Mouse (Mus musculus): ENCODE results near the gene Elavl2. TPM values are rescaled to one million over a fixed set of nuclear protein-coding genes. Genes with fewer than 3 reads are reported as not detected.
A peak's percentile ranks its signal among the peaks of the same experiment; 100 is the strongest.

The Elavl2 gene
- polyA plus RNA-seq (2015; fragmentation: Nextera tagmentation; extraction: Ambion mirVana) = 1.0 and 2.0 TPM in 2 replicates

GRCm38 (mm10) chr4:91400423-91400822 is at the start of gene Elavl2:
Gene Elavl2, minus strand, starts transcription at chr4:91400785.
- no peak within 1 kb of the TSS for H3K27ac ChIP-seq
- peaks cover 8% of the 10 kb centered on the region for H3K4me1 ChIP-seq
- H3K27me3 ChIP-seq = peaks cover 26% of the 10 kb centered on the region
- H3K9ac ChIP-seq = no peak within 1 kb of the TSS
- WGBS = 1% methylated on average over 28 of the region's 28 CpGs
- H3K4me2 ChIP-seq = peak within 1 kb of the TSS; percentile 44
- H3K4me3 ChIP-seq = peak within 1 kb of the TSS; percentile 19
- H3K36me3 ChIP-seq = no peaks in the 10 kb centered on the region
- no peak for ATAC-seq (ENCODE audit: insufficient number of reproducible peaks, low FRiP score, low TSS enrichment, low read depth)
- H3K9me3 ChIP-seq = no peaks in the 10 kb centered on the region

- H3K9ac ChIP-seq = no peak overlapping the region
- ATAC-seq (ENCODE audit: insufficient number of reproducible peaks, low FRiP score, low TSS enrichment, low read depth) = no peak
- no peaks in the 10 kb centered on the region for H3K27me3 ChIP-seq
- WGBS = 53% methylated on average over 2 of the region's 2 CpGs
- no peak overlapping the region for H3K4me2 ChIP-seq
- H3K4me3 ChIP-seq = no peak overlapping the region
- H3K36me3 ChIP-seq = no peaks in the 10 kb centered on the region
- no peaks in the 10 kb centered on the region for H3K4me1 ChIP-seq
- no peaks in the 10 kb centered on the region for H3K9me3 ChIP-seq
- H3K27ac ChIP-seq = no peak overlapping the region
Observed at GRCm38 (mm10) chr4:91447887-91448286, 47.3 kb upstream of the Elavl2 start.

GRCm38 (mm10) chr4:91415582-91415981 is 15.0 kb upstream of the Elavl2 start:
- WGBS = 84% methylated on average over 1 of the region's 1 CpGs
- H3K36me3 ChIP-seq = no peaks in the 10 kb centered on the region
- no peak overlapping the region for H3K9ac ChIP-seq
- no peaks in the 10 kb centered on the region for H3K27me3 ChIP-seq
- H3K4me1 ChIP-seq = no peaks in the 10 kb centered on the region
- no peak overlapping the region for H3K4me3 ChIP-seq
- H3K9me3 ChIP-seq = no peaks in the 10 kb centered on the region
- no peak overlapping the region for H3K4me2 ChIP-seq
- ATAC-seq (ENCODE audit: insufficient number of reproducible peaks, low FRiP score, low TSS enrichment, low read depth) = no peak
- no peak overlapping the region for H3K27ac ChIP-seq

- Histone ChIP-seq H3K9me3 (no peaks in the 10 kb centered on the region), H3K27ac (no peak overlapping the region), H3K4me2 (no peak overlapping the region), H3K9ac (no peak overlapping the region), H3K4me3 (no peak overlapping the region), H3K27me3 (peaks cover 11% of the 10 kb centered on the region), H3K4me1 (peaks cover 4% of the 10 kb centered on the region), H3K36me3 (no peaks in the 10 kb centered on the region)
- WGBS = 59% methylated on average over 3 of the region's 3 CpGs
- ATAC-seq (ENCODE audit: insufficient number of reproducible peaks, low FRiP score, low TSS enrichment, low read depth) = no peak
Observed at GRCm38 (mm10) chr4:91405047-91405446, 4.5 kb upstream of the Elavl2 start.

- ATAC-seq (ENCODE audit: insufficient number of reproducible peaks, low FRiP score, low TSS enrichment, low read depth) = no peak
- Histone ChIP-seq H3K9me3 (no peaks in the 10 kb centered on the region), H3K4me1 (peaks cover 8% of the 10 kb centered on the region), H3K4me2 (peak overlapping the region; percentile 29), H3K36me3 (no peaks in the 10 kb centered on the region), H3K9ac (no peak overlapping the region), H3K27ac (no peak overlapping the region), H3K27me3 (peaks cover 26% of the 10 kb centered on the region), H3K4me3 (peak overlapping the region; percentile 3; the same call in 1 of the 2 replicates)
- 2% methylated on average over 17 of the region's 17 CpGs for WGBS
Observed at GRCm38 (mm10) chr4:91399510-91400196, 932 bp downstream of the Elavl2 start.

GRCm38 (mm10) chr4:91391987-91392598 is 8.5 kb downstream of the Elavl2 start:
- Histone ChIP-seq H3K9ac (no peak overlapping the region), H3K36me3 (no peaks in the 10 kb centered on the region), H3K4me1 (no peaks in the 10 kb centered on the region), H3K27me3 (no peaks in the 10 kb centered on the region), H3K4me3 (no peak overlapping the region), H3K27ac (no peak overlapping the region), H3K9me3 (no peaks in the 10 kb centered on the region), H3K4me2 (no peak overlapping the region)
- ATAC-seq (ENCODE audit: insufficient number of reproducible peaks, low FRiP score, low TSS enrichment, low read depth) = no peak
- WGBS = 50% methylated on average over 5 of the region's 5 CpGs

GRCm38 (mm10) chr4:91387701-91388100 is 12.9 kb downstream of the Elavl2 start:
- Histone ChIP-seq H3K27me3 (0 out of 2 replicates have a peak, but pooled peaks cover 3% of the 10 kb centered on the region), H3K9ac (no peak overlapping the region), H3K36me3 (no peaks in the 10 kb centered on the region), H3K27ac (no peak overlapping the region), H3K4me1 (no peaks in the 10 kb centered on the region), H3K9me3 (no peaks in the 10 kb centered on the region), H3K4me3 (no peak overlapping the region), H3K4me2 (no peak overlapping the region)
- 84% methylated on average over 3 of the region's 3 CpGs for WGBS
- no peak for ATAC-seq (ENCODE audit: insufficient number of reproducible peaks, low FRiP score, low TSS enrichment, low read depth)

- H3K4me2 ChIP-seq = no peak overlapping the region
- H3K4me3 ChIP-seq = no peak overlapping the region
- WGBS = 1% methylated on average over 13 of the region's 13 CpGs
Observed at GRCm38 (mm10) chr4:91381201-91381627, 19.4 kb downstream of the Elavl2 start.

GRCm38 (mm10) chr4:91380341-91381117 is 20.1 kb downstream of the Elavl2 start:
- Histone ChIP-seq H3K9me3 (no peaks in the 10 kb centered on the region), H3K27me3 (peaks cover 25% of the 10 kb centered on the region), H3K4me2 (no peak overlapping the region), H3K9ac (no peak overlapping the region), H3K36me3 (no peaks in the 10 kb centered on the region), H3K27ac (no peak overlapping the region), H3K4me3 (no peak overlapping the region), H3K4me1 (0 out of 2 replicates have a peak, but pooled peaks cover 6% of the 10 kb centered on the region)
- 3% methylated on average over 24 of the region's 24 CpGs for WGBS
- ATAC-seq (ENCODE audit: insufficient number of reproducible peaks, low FRiP score, low TSS enrichment, low read depth) = no peak

More at GRCm38 (mm10) chr4:91381201-91381627, 19.4 kb downstream of the Elavl2 start:
- Histone ChIP-seq H3K9me3 (no peaks in the 10 kb centered on the region), H3K27me3 (peaks cover 26% of the 10 kb centered on the region), H3K9ac (no peak overlapping the region), H3K36me3 (no peaks in the 10 kb centered on the region), H3K4me1 (0 out of 2 replicates have a peak, but pooled peaks cover 6% of the 10 kb centered on the region), H3K27ac (no peak overlapping the region)
- ATAC-seq (ENCODE audit: insufficient number of reproducible peaks, low FRiP score, low TSS enrichment, low read depth) = no peak

GRCm38 (mm10) chr4:91379559-91379958 is 21.0 kb downstream of the Elavl2 start:
- Histone ChIP-seq H3K27ac (no peak overlapping the region), H3K4me1 (peaks cover 15% of the 10 kb centered on the region), H3K27me3 (peaks cover 34% of the 10 kb centered on the region), H3K4me3 (no peak overlapping the region), H3K4me2 (no peak overlapping the region), H3K36me3 (no peaks in the 10 kb centered on the region), H3K9me3 (no peaks in the 10 kb centered on the region), H3K9ac (no peak overlapping the region)
- ATAC-seq (ENCODE audit: insufficient number of reproducible peaks, low FRiP score, low TSS enrichment, low read depth) = no peak
- WGBS = under 1% methylated on average over 9 of the region's 9 CpGs

GRCm38 (mm10) chr4:91376317-91376910 is 24.2 kb downstream of the Elavl2 start:
- Histone ChIP-seq H3K4me3 (peak overlapping the region; percentile 52), H3K4me2 (peak overlapping the region; percentile 72), H3K9ac (no peak overlapping the region), H3K4me1 (peaks cover 32% of the 10 kb centered on the region), H3K36me3 (no peaks in the 10 kb centered on the region), H3K27ac (no peak overlapping the region), H3K27me3 (peaks cover 58% of the 10 kb centered on the region), H3K9me3 (no peaks in the 10 kb centered on the region)
- WGBS = under 1% methylated on average over 28 of the region's 28 CpGs
- peak; percentile 96 for ATAC-seq (ENCODE audit: insufficient number of reproducible peaks, low FRiP score, low TSS enrichment, low read depth)
